Mouse (Mus musculus) forebrain, embryonic 11.5 days (tissue): ENCODE data around the gene Fads3. TPM values are rescaled to one million over a fixed set of nuclear protein-coding genes. Genes with fewer than 3 reads are reported as not detected.

ENCODE experiments used
- ATAC-seq: fragments of 200-750 bp; cut with Nextera tagmentation; replicated peaks from 2 replicates; pipeline ENCODE4 v1.8.0; 2017; ENCODE audit warnings: moderate TSS enrichment; ENCODE audit not compliant: low FRiP score
- DNase-seq: peaks from one replicate; pipeline ENCODE4 v3.0.0-alpha.2; 2017; ENCODE audit warnings: low spot score
- H3K27ac ChIP-seq: fragments of 300-500 bp; sonication (generic); 2 replicates; pipeline ENCODE4 v1.5.1; 2014; ENCODE audit warnings: low read depth, low read length
- H3K27me3 ChIP-seq: fragments of 300-500 bp; sonication (generic); 2 replicates; pipeline ENCODE4 v1.6.1; 2014; ENCODE audit warnings: mild to moderate bottlenecking, low read length, mixed read lengths; ENCODE audit not compliant: control insufficient read depth, insufficient read depth
- H3K36me3 ChIP-seq: fragments of 300-500 bp; sonication (generic); 2 replicates; pipeline ENCODE4 v1.6.1; 2014; ENCODE audit warnings: mild to moderate bottlenecking, low read length, moderate library complexity, mixed read lengths; ENCODE audit not compliant: control insufficient read depth, insufficient read depth
- H3K4me1 ChIP-seq: fragments of 300-500 bp; sonication (generic); replicated peaks from 2 replicates; pipeline ENCODE4 v1.6.1; 2014; ENCODE audit warnings: low read length, mixed read lengths; ENCODE audit not compliant: control insufficient read depth, insufficient read depth
- H3K4me2 ChIP-seq: fragments of 300-500 bp; sonication (generic); 2 replicates; pipeline ENCODE4 v1.6.1; 2014; ENCODE audit warnings: low read depth, mild to moderate bottlenecking, low read length, moderate library complexity, mixed read lengths; ENCODE audit not compliant: severe bottlenecking
- H3K4me3 ChIP-seq: fragments of 300-500 bp; sonication (generic); 2 replicates; pipeline ENCODE4 v1.5.1; 2014; ENCODE audit warnings: low read depth, low read length
- H3K9ac ChIP-seq: fragments of 300-500 bp; sonication (generic); 2 replicates; pipeline ENCODE4 v1.6.1; 2014; ENCODE audit warnings: low read length
- H3K9me3 ChIP-seq: fragments of 300-500 bp; sonication (generic); 2 replicates; pipeline ENCODE4 v1.6.1; 2016; ENCODE audit warnings: low read length, mixed read lengths; ENCODE audit not compliant: control insufficient read depth
- WGBS: fragments of 180-500 bp; shearing (Covaris S2); extraction: QIAGEN DNeasy Blood & Tissue Kit; methylation state at CpG from one replicate; pipeline ENCODE4 v1.1.7; 2014; 5-methylcytosine and 5-hydroxymethylcytosine counted together
- polyA plus RNA-seq: library from polyadenylated mRNA; unstranded; fragments of >200 nt; fragmentation: Nextera tagmentation; extraction: Ambion mirVana; gene quantifications from 2 replicates; pipeline ENCODE4 v1.2.1, GENCODE M21; 2014

The Fads3 gene
- polyA plus RNA-seq, 1 experiment from 2014 or later, result 6.1 TPM

DNA sequence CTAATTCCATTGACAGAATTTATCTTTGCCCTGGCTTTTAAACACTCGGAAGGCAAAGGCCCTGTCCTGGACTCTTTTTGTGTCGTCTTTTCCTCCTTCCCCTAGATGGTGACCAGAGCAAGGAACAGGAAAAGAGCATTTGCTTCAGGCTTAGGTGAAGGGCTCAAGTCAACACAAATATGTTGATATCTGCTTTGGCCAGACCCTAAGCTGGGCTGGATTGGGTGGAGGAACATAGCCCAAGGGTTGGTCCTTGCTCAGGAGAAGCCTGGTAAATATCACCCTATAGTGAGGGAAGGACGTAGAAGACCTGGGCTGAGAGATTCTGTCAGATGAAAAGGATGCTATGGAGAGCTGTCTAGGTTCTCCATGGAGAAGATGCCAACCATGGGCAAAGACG, 25.2 kb upstream of the Fads3 start:
- H3K27me3 ChIP-seq, result no peaks in the 10 kb centered on the region; the same call in 1 of the 2 replicates
- no peak for ATAC-seq
- no peak overlapping the region for H3K9ac ChIP-seq
- peaks cover 4% of the 10 kb centered on the region for H3K4me1 ChIP-seq
- WGBS, result 91% methylated on average over 4 of the region's 4 CpGs
- H3K27ac ChIP-seq, result no peak overlapping the region
- no peak for DNase-seq
- no peak overlapping the region for H3K4me3 ChIP-seq
- H3K9me3 ChIP-seq, result no peaks in the 10 kb centered on the region
- no peaks in the 10 kb centered on the region for H3K36me3 ChIP-seq
- no peak overlapping the region for H3K4me2 ChIP-seq

DNA sequence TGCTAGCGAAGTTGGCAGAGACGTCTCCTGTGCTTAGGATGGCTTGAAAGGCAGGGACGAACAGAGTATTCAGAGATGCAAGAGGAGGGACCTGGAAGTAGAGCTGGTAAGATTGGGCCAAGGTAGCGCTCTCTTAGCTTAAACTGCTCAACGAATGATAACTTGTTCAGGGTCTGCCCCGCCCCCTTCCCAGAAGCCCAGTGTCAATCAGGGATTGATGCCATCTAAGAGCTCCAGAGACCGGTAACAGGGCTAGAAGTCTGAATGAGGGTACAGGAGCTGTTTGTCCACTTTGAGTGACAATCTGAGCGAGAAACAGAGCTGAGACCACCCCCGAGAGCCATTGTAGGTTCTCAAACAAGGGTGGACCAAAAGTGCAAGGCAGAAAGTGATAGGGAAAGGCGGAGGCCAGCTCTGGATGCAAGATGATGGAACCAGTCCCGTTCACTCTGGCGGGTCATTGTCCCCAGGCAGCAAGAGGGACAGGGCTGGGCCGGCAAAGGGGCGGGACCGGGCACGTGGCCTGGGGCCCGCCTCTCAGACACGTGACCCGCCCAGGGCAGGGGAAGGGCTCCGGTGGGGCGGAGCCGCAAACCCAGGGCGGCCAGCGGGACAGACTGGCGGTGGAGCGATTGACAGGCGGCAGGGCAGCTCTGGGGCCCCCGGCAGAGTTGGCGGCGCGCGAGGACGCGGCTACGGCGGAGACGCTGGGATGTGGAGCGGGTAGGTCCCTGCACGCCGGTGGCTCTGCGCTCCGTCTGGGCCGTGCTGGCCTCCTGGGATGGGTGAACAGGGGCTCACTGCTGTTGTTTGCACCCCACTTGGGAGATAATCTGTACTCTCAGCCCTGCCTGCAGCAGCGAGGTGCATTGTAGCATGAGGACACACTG, 23.5 kb upstream of the Fads3 start:
- 5% methylated on average over 43 of the region's 44 CpGs for WGBS
- Histone ChIP-seq H3K36me3 (no peaks in the 10 kb centered on the region), H3K27ac (no peak overlapping the region), H3K9me3 (no peaks in the 10 kb centered on the region), H3K4me1 (peaks cover 4% of the 10 kb centered on the region), H3K4me3 (peak overlapping the region; percentile 45), H3K4me2 (peak overlapping the region; percentile 76), H3K9ac (peak overlapping the region; percentile 71), H3K27me3 (no peaks in the 10 kb centered on the region; the same call in 1 of the 2 replicates)
- DNase-seq (peak; percentile 94), ATAC-seq (peak; percentile 99)

DNA sequence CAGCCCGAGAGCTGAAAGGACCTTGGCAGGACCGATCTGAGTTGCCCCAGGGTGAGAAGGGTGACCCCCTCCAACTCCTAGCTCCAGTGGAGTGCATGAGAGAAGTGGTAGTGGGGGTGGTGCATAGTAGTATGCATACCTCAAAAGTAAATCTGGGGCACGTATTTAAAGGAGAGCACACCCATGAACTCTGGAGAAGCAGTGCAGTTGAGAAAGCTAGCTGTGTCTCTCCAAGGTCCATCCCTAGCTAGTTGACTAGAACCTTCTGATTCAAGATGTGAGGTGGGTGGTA, 22.9 kb upstream of the Fads3 start:
- no peak overlapping the region for H3K27ac ChIP-seq
- peak overlapping the region; percentile 45 for H3K4me3 ChIP-seq
- peak overlapping the region; percentile 71 for H3K9ac ChIP-seq
- H3K27me3 ChIP-seq, result no peaks in the 10 kb centered on the region; the same call in 1 of the 2 replicates
- no peak; the same call in 1 of the 2 replicates for ATAC-seq
- H3K4me1 ChIP-seq, result peaks cover 4% of the 10 kb centered on the region
- H3K9me3 ChIP-seq, result no peaks in the 10 kb centered on the region
- DNase-seq, result no peak
- 2% methylated on average over 3 of the region's 3 CpGs for WGBS
- peak overlapping the region; percentile 76 for H3K4me2 ChIP-seq
- H3K36me3 ChIP-seq, result no peaks in the 10 kb centered on the region

DNA sequence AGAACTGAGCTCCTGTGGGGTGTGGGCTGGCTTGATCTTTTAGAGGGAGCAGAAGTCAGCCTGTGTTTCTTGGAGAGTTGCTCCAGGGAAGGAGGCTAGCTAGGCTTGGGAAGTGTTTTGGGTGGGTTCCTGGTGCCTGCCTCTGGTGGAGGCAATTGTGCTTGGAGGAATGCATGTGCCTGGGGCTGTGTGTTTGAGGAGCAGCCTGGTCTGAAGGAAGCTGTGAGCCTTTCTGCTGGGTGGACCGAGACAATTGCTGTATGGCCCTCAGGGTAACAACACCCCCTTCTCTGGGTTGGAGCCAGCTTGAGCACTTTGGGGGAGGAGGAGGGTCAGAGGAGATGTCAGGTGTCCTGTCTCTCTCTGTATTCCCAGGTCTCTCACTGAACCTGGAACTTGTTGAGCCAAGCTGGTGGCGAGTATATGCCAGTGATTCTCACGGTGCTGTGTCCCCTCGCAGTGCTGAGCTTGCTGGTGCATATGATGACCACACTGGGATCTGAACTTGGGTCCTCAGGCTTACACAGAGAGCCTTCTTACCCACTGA, 22.1 kb upstream of the Fads3 start:
- H3K9ac ChIP-seq, result no peak overlapping the region

DNA sequence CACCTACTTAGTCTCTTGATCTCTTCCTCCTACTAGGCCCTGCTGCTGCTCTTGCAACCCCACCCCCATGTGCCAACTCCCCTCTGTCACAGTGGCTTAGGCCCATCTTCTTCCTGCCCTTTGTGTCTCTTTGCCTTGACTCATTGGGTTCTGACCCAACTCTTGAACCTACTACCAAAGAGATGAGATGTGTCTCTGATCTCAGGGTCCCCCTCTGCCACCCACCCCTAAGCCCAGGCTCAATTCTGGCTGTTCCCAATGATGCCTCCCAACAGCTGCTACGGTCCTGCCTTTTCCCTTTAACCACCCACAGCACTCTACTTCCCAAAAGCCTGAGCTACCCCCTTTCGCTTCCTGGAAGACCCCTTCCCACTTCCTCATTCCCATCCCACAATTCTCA, 19.4 kb upstream of the Fads3 start:
- ATAC-seq (no peak), DNase-seq (no peak)
- H3K9me3 ChIP-seq, result no peaks in the 10 kb centered on the region
- H3K36me3 ChIP-seq, result no peaks in the 10 kb centered on the region
- 91% methylated on average over 2 of the region's 2 CpGs for WGBS
- no peak overlapping the region for H3K27ac ChIP-seq
- H3K4me1 ChIP-seq, result peaks cover 4% of the 10 kb centered on the region
- no peaks in the 10 kb centered on the region; the same call in 1 of the 2 replicates for H3K27me3 ChIP-seq
- H3K4me2 ChIP-seq, result no peak overlapping the region
- H3K4me3 ChIP-seq, result no peak overlapping the region
- no peak overlapping the region for H3K9ac ChIP-seq

More for the DNA sequence above, 22.1 kb upstream of the Fads3 start:
- ATAC-seq (no peak), DNase-seq (no peak)
- H3K9me3 ChIP-seq, result no peaks in the 10 kb centered on the region
- peak overlapping the region; percentile 76 for H3K4me2 ChIP-seq
- H3K4me1 ChIP-seq, result peaks cover 4% of the 10 kb centered on the region
- no peaks in the 10 kb centered on the region; the same call in 1 of the 2 replicates for H3K27me3 ChIP-seq
- 70% methylated on average over 4 of the region's 4 CpGs for WGBS
- peak overlapping the region; percentile 45; the same call in 1 of the 2 replicates for H3K4me3 ChIP-seq
- H3K27ac ChIP-seq, result no peak overlapping the region
- no peaks in the 10 kb centered on the region for H3K36me3 ChIP-seq

DNA sequence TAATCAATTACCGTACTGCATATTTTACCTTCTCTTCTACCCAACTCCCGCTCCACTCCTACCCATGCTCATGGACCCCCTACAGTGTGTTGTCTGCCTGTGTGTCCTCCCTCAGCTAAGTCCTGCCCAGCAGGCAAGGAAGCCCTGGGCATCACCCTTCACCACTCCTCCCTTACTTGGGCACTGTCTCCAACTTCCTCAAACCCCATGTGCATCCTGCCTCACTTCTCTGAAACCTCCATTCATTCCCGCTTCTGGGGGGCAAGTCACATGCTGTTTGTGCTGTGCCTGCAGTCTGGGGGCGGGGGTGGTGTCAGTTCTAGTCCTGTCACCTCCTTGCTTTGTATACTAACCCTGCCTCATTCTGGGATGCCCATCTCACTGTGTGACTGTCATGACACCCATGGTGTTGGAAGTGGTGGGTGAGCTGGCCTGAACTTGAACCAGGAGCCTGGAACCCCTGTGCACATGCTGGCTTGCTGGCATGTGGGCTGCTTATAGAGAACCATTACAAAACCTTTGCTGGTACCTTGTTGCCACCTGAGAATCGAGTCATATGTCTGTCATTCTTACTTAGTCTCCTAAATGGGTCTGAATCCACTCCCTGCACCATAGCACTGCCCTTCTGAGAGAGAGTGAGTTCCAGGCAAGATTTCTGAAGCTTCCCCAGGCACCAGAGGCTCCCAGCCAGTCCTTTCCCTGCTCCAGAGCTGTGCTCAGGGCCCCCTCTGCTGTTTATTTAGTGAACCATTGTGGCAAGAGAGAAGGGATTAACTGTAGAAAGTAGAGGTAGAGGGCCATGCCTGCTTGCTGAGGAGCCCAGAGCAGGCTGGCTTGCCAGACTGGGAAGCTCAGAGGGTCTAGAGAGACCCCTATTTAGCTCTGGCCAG, 18.7 kb upstream of the Fads3 start:
- H3K4me2 ChIP-seq, result no peak overlapping the region
- H3K36me3 ChIP-seq, result no peaks in the 10 kb centered on the region
- no peaks in the 10 kb centered on the region for H3K9me3 ChIP-seq
- no peak overlapping the region for H3K9ac ChIP-seq
- DNase-seq (no peak), ATAC-seq (no peak)
- H3K27me3 ChIP-seq, result no peaks in the 10 kb centered on the region; the same call in 1 of the 2 replicates
- 69% methylated on average over 5 of the region's 5 CpGs for WGBS
- H3K4me1 ChIP-seq, result peaks cover 4% of the 10 kb centered on the region
- H3K27ac ChIP-seq, result no peak overlapping the region
- H3K4me3 ChIP-seq, result no peak overlapping the region

DNA sequence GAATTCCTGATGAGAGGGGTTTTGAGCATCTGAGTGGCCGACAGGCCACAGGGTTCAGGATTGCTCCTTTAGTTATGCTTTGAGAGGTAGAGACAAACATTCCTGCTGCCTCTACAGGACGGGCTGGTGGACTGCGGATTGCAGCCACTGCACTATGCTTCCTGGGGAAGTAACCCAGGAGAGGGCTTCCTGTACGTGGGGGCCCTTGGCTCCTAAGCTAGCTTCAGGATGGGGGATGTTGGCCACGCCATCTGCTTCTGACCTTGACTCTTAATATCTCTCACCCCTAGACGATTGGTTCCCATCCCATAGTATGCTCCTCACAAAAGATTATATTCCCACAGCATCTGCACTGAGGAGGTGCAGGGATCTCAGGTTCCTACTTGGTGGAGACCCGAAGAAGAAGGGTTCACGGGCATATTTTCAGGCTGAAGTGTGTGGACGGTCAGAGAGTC, 18.0 kb upstream of the Fads3 start:
- Histone ChIP-seq H3K9ac (no peak overlapping the region), H3K27ac (no peak overlapping the region), H3K4me3 (no peak overlapping the region), H3K9me3 (no peaks in the 10 kb centered on the region), H3K36me3 (no peaks in the 10 kb centered on the region), H3K4me2 (no peak overlapping the region), H3K27me3 (no peaks in the 10 kb centered on the region; the same call in 1 of the 2 replicates), H3K4me1 (peaks cover 3% of the 10 kb centered on the region)
- DNase-seq (no peak), ATAC-seq (no peak)
- WGBS, result 67% methylated on average over 9 of the region's 9 CpGs

DNA sequence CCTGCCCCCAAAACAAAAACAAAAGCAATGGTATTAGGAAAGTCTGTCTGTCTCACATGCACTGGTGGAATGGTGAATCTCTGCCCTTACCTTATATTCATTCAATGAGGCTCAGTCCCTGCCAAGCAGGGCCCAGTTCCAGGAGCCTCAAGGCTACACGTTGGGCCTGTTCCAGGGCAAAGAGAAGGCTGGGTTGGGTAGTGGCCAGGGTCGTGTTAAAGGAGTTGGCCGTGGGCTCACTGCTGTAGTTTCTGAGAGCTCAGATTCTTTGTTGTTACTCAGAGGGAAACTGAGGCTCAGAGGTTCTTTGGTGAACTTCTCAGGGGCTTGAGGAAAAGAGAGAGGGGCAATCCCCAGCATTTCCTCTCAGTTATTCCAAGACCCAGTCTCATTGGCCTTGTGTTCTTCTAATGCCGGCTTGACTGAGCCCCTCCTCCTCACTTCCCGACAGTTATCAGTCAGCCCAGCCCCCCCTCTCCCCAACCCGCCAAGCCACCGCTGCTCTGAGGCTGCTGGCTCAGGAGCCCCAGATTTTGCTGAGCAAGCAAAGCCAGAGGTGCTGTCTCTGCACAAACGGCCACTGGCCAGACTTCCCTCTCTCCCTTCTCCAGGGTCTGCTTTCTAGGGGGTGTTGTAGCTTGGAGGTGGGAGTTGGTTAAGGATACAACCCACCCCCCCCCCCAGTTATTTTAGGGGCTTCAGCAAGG, 16.0 kb upstream of the Fads3 start:
- ATAC-seq, result no peak
- H3K36me3 ChIP-seq, result no peaks in the 10 kb centered on the region
- no peak overlapping the region for H3K4me2 ChIP-seq
- H3K4me3 ChIP-seq, result no peak overlapping the region
- 31% methylated on average over 8 of the region's 8 CpGs for WGBS
- H3K4me1 ChIP-seq, result no peaks in the 10 kb centered on the region
- H3K27ac ChIP-seq, result no peak overlapping the region
- no peaks in the 10 kb centered on the region for H3K27me3 ChIP-seq
- no peak overlapping the region for H3K9ac ChIP-seq
- no peaks in the 10 kb centered on the region for H3K9me3 ChIP-seq
- DNase-seq, result no peak
